Mouse (Mus musculus): ENCODE measurements at regions not wholly inside any gene's neighbourhood (a gene's known extent, or its start where the extent isn't known, plus 50 kb on each side); places are given as distances from the start of the nearest gene placed in this dataset.

GRCm38 (mm10) chr10:117494171-117494701 is 114.4 kb upstream of the Cpsf6 start:
- Histone ChIP-seq H3K4me1 (ENCODE audit: control insufficient read depth in 2 of 2, insufficient read depth in 2 of 2, low read length in 2 of 2) (no peaks in the 10 kb centered on the region), H3K27me3 (ENCODE audit: control insufficient read depth, insufficient read depth, low read length) (no peaks in the 10 kb centered on the region), H3K36me3 (ENCODE audit: control insufficient read depth, insufficient read depth, low read length) (no peaks in the 10 kb centered on the region), H3K4me3 (ENCODE audit: control insufficient read depth in 1 of 2, insufficient read depth in 1 of 2, low read depth in 1 of 2, low read length in 2 of 2) (peak overlapping the region; percentile 34 to 52), H3K9ac (ENCODE audit: low read length) (peak overlapping the region; percentile 42), H3K9me3 (ENCODE audit: control insufficient read depth, low read length) (no peaks in the 10 kb centered on the region), H3K4me2 (ENCODE audit: low read length) (peak overlapping the region; percentile 64), H3K27ac (replicated peaks in 1 of 2; ENCODE audit: control insufficient read depth in 1 of 2, insufficient read depth in 1 of 2, low read depth in 2 of 2, low read length in 2 of 2) (no peak overlapping the region; a peak in 1 of 4 replicates)
- ATAC-seq (ENCODE audit: insufficient number of reproducible peaks, insufficient read depth, low FRiP score, low read depth), result no peak
- 15% methylated on average over 18 of the region's 18 CpGs for WGBS

GRCm38 (mm10) chr10:117493824-117494121 is 114.0 kb upstream of the Cpsf6 start:
- Histone ChIP-seq H3K9ac (ENCODE audit: low read length) (no peak overlapping the region), H3K4me1 (ENCODE audit: control insufficient read depth in 2 of 2, insufficient read depth in 2 of 2, low read length in 2 of 2) (no peaks in the 10 kb centered on the region), H3K9me3 (ENCODE audit: control insufficient read depth, low read length) (no peaks in the 10 kb centered on the region), H3K4me2 (ENCODE audit: low read length) (peak overlapping the region; percentile 64), H3K27ac (replicated peaks in 1 of 2; ENCODE audit: control insufficient read depth in 1 of 2, insufficient read depth in 1 of 2, low read depth in 2 of 2, low read length in 2 of 2) (no peak overlapping the region), H3K27me3 (ENCODE audit: control insufficient read depth, insufficient read depth, low read length) (no peaks in the 10 kb centered on the region), H3K4me3 (ENCODE audit: control insufficient read depth in 1 of 2, insufficient read depth in 1 of 2, low read depth in 1 of 2, low read length in 2 of 2) (no peak overlapping the region), H3K36me3 (ENCODE audit: control insufficient read depth, insufficient read depth, low read length) (no peaks in the 10 kb centered on the region)
- no peak for ATAC-seq (ENCODE audit: insufficient number of reproducible peaks, insufficient read depth, low FRiP score, low read depth)
- 30% methylated on average over 3 of the region's 5 CpGs for WGBS

- WGBS, result 86% methylated on average over 3 of the region's 3 CpGs
- Histone ChIP-seq H3K4me2 (ENCODE audit: low read length) (no peak overlapping the region), H3K36me3 (ENCODE audit: control insufficient read depth, insufficient read depth, low read length) (no peaks in the 10 kb centered on the region), H3K4me1 (ENCODE audit: control insufficient read depth in 2 of 2, insufficient read depth in 2 of 2, low read length in 2 of 2) (no peaks in the 10 kb centered on the region), H3K9me3 (ENCODE audit: control insufficient read depth, low read length) (no peaks in the 10 kb centered on the region), H3K27ac (replicated peaks in 1 of 2; ENCODE audit: control insufficient read depth in 1 of 2, insufficient read depth in 1 of 2, low read depth in 2 of 2, low read length in 2 of 2) (no peak overlapping the region), H3K9ac (ENCODE audit: low read length) (no peak overlapping the region), H3K4me3 (ENCODE audit: control insufficient read depth in 1 of 2, insufficient read depth in 1 of 2, low read depth in 1 of 2, low read length in 2 of 2) (no peak overlapping the region), H3K27me3 (ENCODE audit: control insufficient read depth, insufficient read depth, low read length) (no peaks in the 10 kb centered on the region)
- ATAC-seq (ENCODE audit: insufficient number of reproducible peaks, insufficient read depth, low FRiP score, low read depth), result no peak
Measured at GRCm38 (mm10) chr10:117493091-117493823, 113.4 kb upstream of the Cpsf6 start.

GRCm38 (mm10) chr10:117492391-117492990 is 112.7 kb upstream of the Cpsf6 start:
- Histone ChIP-seq H3K36me3 (ENCODE audit: control insufficient read depth, insufficient read depth, low read length) (no peaks in the 10 kb centered on the region), H3K4me1 (ENCODE audit: control insufficient read depth in 2 of 2, insufficient read depth in 2 of 2, low read length in 2 of 2) (no peaks in the 10 kb centered on the region), H3K27me3 (ENCODE audit: control insufficient read depth, insufficient read depth, low read length) (no peaks in the 10 kb centered on the region), H3K4me2 (ENCODE audit: low read length) (no peak overlapping the region), H3K27ac (replicated peaks in 1 of 2; ENCODE audit: control insufficient read depth in 1 of 2, insufficient read depth in 1 of 2, low read depth in 2 of 2, low read length in 2 of 2) (no peak overlapping the region), H3K9me3 (ENCODE audit: control insufficient read depth, low read length) (no peaks in the 10 kb centered on the region), H3K9ac (ENCODE audit: low read length) (no peak overlapping the region), H3K4me3 (ENCODE audit: control insufficient read depth in 1 of 2, insufficient read depth in 1 of 2, low read depth in 1 of 2, low read length in 2 of 2) (no peak overlapping the region)
- no peak for ATAC-seq (ENCODE audit: insufficient number of reproducible peaks, insufficient read depth, low FRiP score, low read depth)
- 88% methylated on average over 5 of the region's 5 CpGs for WGBS

- Histone ChIP-seq H3K9ac (ENCODE audit: low read length) (no peak overlapping the region), H3K4me1 (ENCODE audit: control insufficient read depth in 2 of 2, insufficient read depth in 2 of 2, low read length in 2 of 2) (no peaks in the 10 kb centered on the region), H3K36me3 (ENCODE audit: control insufficient read depth, insufficient read depth, low read length) (no peaks in the 10 kb centered on the region), H3K27ac (replicated peaks in 1 of 2; ENCODE audit: control insufficient read depth in 1 of 2, insufficient read depth in 1 of 2, low read depth in 2 of 2, low read length in 2 of 2) (no peak overlapping the region), H3K4me2 (ENCODE audit: low read length) (no peak overlapping the region), H3K27me3 (ENCODE audit: control insufficient read depth, insufficient read depth, low read length) (no peaks in the 10 kb centered on the region), H3K4me3 (ENCODE audit: control insufficient read depth in 1 of 2, insufficient read depth in 1 of 2, low read depth in 1 of 2, low read length in 2 of 2) (no peak overlapping the region), H3K9me3 (ENCODE audit: control insufficient read depth, low read length) (no peaks in the 10 kb centered on the region)
- no peak for ATAC-seq (ENCODE audit: insufficient number of reproducible peaks, insufficient read depth, low FRiP score, low read depth)
- 54% methylated on average over 1 of the region's 1 CpGs for WGBS
Measured at GRCm38 (mm10) chr10:117491711-117492110, 111.9 kb upstream of the Cpsf6 start.

GRCm38 (mm10) chr10:117490851-117491595 is 111.2 kb upstream of the Cpsf6 start:
- 85% methylated on average over 4 of the region's 4 CpGs for WGBS

GRCm38 (mm10) chr10:117483091-117483600 is 103.3 kb upstream of the Cpsf6 start:
- Histone ChIP-seq H3K36me3 (ENCODE audit: control insufficient read depth, insufficient read depth, low read length) (no peaks in the 10 kb centered on the region), H3K9ac (ENCODE audit: low read length) (no peak overlapping the region), H3K4me3 (ENCODE audit: control insufficient read depth in 1 of 2, insufficient read depth in 1 of 2, low read depth in 1 of 2, low read length in 2 of 2) (no peak overlapping the region), H3K4me2 (ENCODE audit: low read length) (no peak overlapping the region), H3K27me3 (ENCODE audit: control insufficient read depth, insufficient read depth, low read length) (no peaks in the 10 kb centered on the region), H3K9me3 (ENCODE audit: control insufficient read depth, low read length) (no peaks in the 10 kb centered on the region), H3K27ac (replicated peaks in 1 of 2; ENCODE audit: control insufficient read depth in 1 of 2, insufficient read depth in 1 of 2, low read depth in 2 of 2, low read length in 2 of 2) (no peak overlapping the region), H3K4me1 (ENCODE audit: control insufficient read depth in 2 of 2, insufficient read depth in 2 of 2, low read length in 2 of 2) (no peaks in the 10 kb centered on the region)
- WGBS, result 92% methylated on average over 4 of the region's 4 CpGs
- ATAC-seq (ENCODE audit: insufficient number of reproducible peaks, insufficient read depth, low FRiP score, low read depth), result no peak

More at GRCm38 (mm10) chr10:117490851-117491595, 111.2 kb upstream of the Cpsf6 start:
- Histone ChIP-seq H3K36me3 (ENCODE audit: control insufficient read depth, insufficient read depth, low read length) (no peaks in the 10 kb centered on the region), H3K4me3 (ENCODE audit: control insufficient read depth in 1 of 2, insufficient read depth in 1 of 2, low read depth in 1 of 2, low read length in 2 of 2) (no peak overlapping the region), H3K9me3 (ENCODE audit: control insufficient read depth, low read length) (no peaks in the 10 kb centered on the region), H3K27ac (replicated peaks in 1 of 2; ENCODE audit: control insufficient read depth in 1 of 2, insufficient read depth in 1 of 2, low read depth in 2 of 2, low read length in 2 of 2) (no peak overlapping the region), H3K9ac (ENCODE audit: low read length) (no peak overlapping the region), H3K4me1 (ENCODE audit: control insufficient read depth in 2 of 2, insufficient read depth in 2 of 2, low read length in 2 of 2) (no peaks in the 10 kb centered on the region), H3K4me2 (ENCODE audit: low read length) (no peak overlapping the region), H3K27me3 (ENCODE audit: control insufficient read depth, insufficient read depth, low read length) (no peaks in the 10 kb centered on the region)
- no peak for ATAC-seq (ENCODE audit: insufficient number of reproducible peaks, insufficient read depth, low FRiP score, low read depth)
